Mouse (Mus musculus): ENCODE measurements at regions not wholly inside any gene's neighbourhood (a gene's known extent, or its start where the extent isn't known, plus 50 kb on each side); places are given as distances from the start of the nearest gene placed in this dataset.
A peak's percentile ranks its signal among the peaks of the same experiment; 100 is the strongest.

GRCm38 (mm10) chr17:84110000-84110695 is 77.6 kb downstream of the Zfp36l2 start:
- no peak for DNase-seq (ENCODE audit: extremely low spot score in 1 of 2, low spot score in 2 of 2)
- intact Hi-C loops (cut with DNase I): no loop called here

- intact Hi-C loops (cut with DNase I): no loop called here
- no peak for DNase-seq (ENCODE audit: extremely low spot score in 1 of 2, low spot score in 2 of 2)
These were observed 79.6 kb downstream of the Zfp36l2 start for GRCm38 (mm10) chr17:84107946-84108686.

- DNase-seq (ENCODE audit: extremely low spot score in 1 of 2, low spot score in 2 of 2): no peak
- intact Hi-C loops (cut with DNase I): no loop called here
These were observed 80.2 kb downstream of the Zfp36l2 start for GRCm38 (mm10) chr17:84107497-84107896.

- no peak for DNase-seq (ENCODE audit: extremely low spot score in 1 of 2, low spot score in 2 of 2)
- intact Hi-C loops (cut with DNase I): no loop called here
These were observed 83.5 kb downstream of the Zfp36l2 start for GRCm38 (mm10) chr17:84104242-84104641.

GRCm38 (mm10) chr17:84103344-84103743 is 84.4 kb downstream of the Zfp36l2 start:
- DNase-seq (ENCODE audit: extremely low spot score in 1 of 2, low spot score in 2 of 2): no peak
- intact Hi-C loops (cut with DNase I): no loop called here

- intact Hi-C loops (cut with DNase I): no loop called here
- DNase-seq (ENCODE audit: extremely low spot score in 1 of 2, low spot score in 2 of 2): no peak
These were observed 86.1 kb downstream of the Zfp36l2 start for GRCm38 (mm10) chr17:84101652-84102051.

- intact Hi-C loops (cut with DNase I): no loop called here
- DNase-seq (ENCODE audit: extremely low spot score in 1 of 2, low spot score in 2 of 2): peak; percentile 34 to 58
These were observed 87.2 kb downstream of the Zfp36l2 start for GRCm38 (mm10) chr17:84100523-84100922.

- no peak for DNase-seq (ENCODE audit: extremely low spot score in 1 of 2, low spot score in 2 of 2)
- intact Hi-C loops (cut with DNase I): loop anchor here (5.0 kb wide), 1 partner anchor 88 kb away; the partner anchor contains the start of gene Zfp36l2
These were observed 88.0 kb downstream of the Zfp36l2 start for GRCm38 (mm10) chr17:84099737-84100136.

GRCm38 (mm10) chr17:84097871-84098430 is 89.8 kb downstream of the Zfp36l2 start:
- DNase-seq (ENCODE audit: extremely low spot score in 1 of 2, low spot score in 2 of 2): no peak
- intact Hi-C loops (cut with DNase I): loop anchor here (5.0 kb wide), 1 partner anchor 89 kb away; the partner anchor contains the start of gene Zfp36l2

- intact Hi-C loops (cut with DNase I): loop anchor here (5.0 kb wide), 1 partner anchor 90 kb away; the partner anchor contains the start of gene Zfp36l2
- DNase-seq (ENCODE audit: extremely low spot score in 1 of 2, low spot score in 2 of 2): no peak
These were observed 90.5 kb downstream of the Zfp36l2 start for GRCm38 (mm10) chr17:84097286-84097685.

GRCm38 (mm10) chr17:84096345-84097260 is 91.1 kb downstream of the Zfp36l2 start:
- intact Hi-C loops (cut with DNase I): loop anchor here (5.0 kb wide), 1 partner anchor 91 kb away; the partner anchor contains the start of gene Zfp36l2
- peak; percentile 74 to 81 for DNase-seq (ENCODE audit: extremely low spot score in 1 of 2, low spot score in 2 of 2)

- no peak for DNase-seq (ENCODE audit: extremely low spot score in 1 of 2, low spot score in 2 of 2)
- intact Hi-C loops (cut with DNase I): loop anchor here (5.0 kb wide), 1 partner anchor 91 kb away; the partner anchor contains the start of gene Zfp36l2
These were observed 91.9 kb downstream of the Zfp36l2 start for GRCm38 (mm10) chr17:84095829-84096228.

- intact Hi-C loops (cut with DNase I): loop anchor here (5.0 kb wide), 1 partner anchor 92 kb away; the partner anchor contains the start of gene Zfp36l2
These were observed 92.7 kb downstream of the Zfp36l2 start for GRCm38 (mm10) chr17:84095089-84095488.

GRCm38 (mm10) chr17:84086394-84086793 is 101.4 kb downstream of the Zfp36l2 start:
- no peak for DNase-seq (ENCODE audit: extremely low spot score in 1 of 2, low spot score in 2 of 2)
- intact Hi-C loops (cut with DNase I): no loop called here

More at GRCm38 (mm10) chr17:84095089-84095488, 92.7 kb downstream of the Zfp36l2 start:
- no peak for DNase-seq (ENCODE audit: extremely low spot score in 1 of 2, low spot score in 2 of 2)

GRCm38 (mm10) chr17:84085721-84086120 is 102.0 kb downstream of the Zfp36l2 start:
- intact Hi-C loops (cut with DNase I): no loop called here
- peak in 1 of 2 experiments; percentile 56 for DNase-seq (ENCODE audit: extremely low spot score in 1 of 2, low spot score in 2 of 2)

- DNase-seq (ENCODE audit: extremely low spot score in 1 of 2, low spot score in 2 of 2): peak in 1 of 2 experiments; percentile 59
- intact Hi-C loops (cut with DNase I): no loop called here
These were observed 102.5 kb downstream of the Zfp36l2 start for GRCm38 (mm10) chr17:84085232-84085631.

- peak in 1 of 2 experiments; percentile 55 for DNase-seq (ENCODE audit: extremely low spot score in 1 of 2, low spot score in 2 of 2)
- intact Hi-C loops (cut with DNase I): no loop called here
These were observed 104.2 kb downstream of the Zfp36l2 start for GRCm38 (mm10) chr17:84083307-84084263.
